Mouse (Mus musculus) hindbrain, postnatal 0 days (tissue): ENCODE measurements at regions not wholly inside any gene's neighbourhood (a gene's known extent, or its start where the extent isn't known, plus 50 kb on each side); places are given as distances from the start of the nearest gene placed in this dataset.

Experiments used
- ATAC-seq: fragments of 200-750 bp; cut with Nextera tagmentation; 2 replicates; pipeline ENCODE4 v1.8.0; 2017; ENCODE audit warnings: mild to moderate bottlenecking, moderate TSS enrichment, moderate library complexity
- DNase-seq: peaks from one replicate; pipeline ENCODE4 v3.0.0-alpha.2; 2015; ENCODE audit warnings: low spot score
- H3K27ac ChIP-seq: fragments of 300-500 bp; sonication (generic); 2 replicates; pipeline ENCODE4 v1.5.1; 2014; ENCODE audit warnings: mild to moderate bottlenecking
- H3K27me3 ChIP-seq: fragments of 300-500 bp; sonication (generic); 2 replicates; pipeline ENCODE4 v1.6.1; 2014; ENCODE audit warnings: low read length, mixed read lengths; ENCODE audit not compliant: insufficient read depth
- H3K36me3 ChIP-seq: fragments of 300-500 bp; sonication (generic); 2 replicates; pipeline ENCODE4 v1.6.1; 2014; ENCODE audit warnings: low read length, mixed read lengths; ENCODE audit not compliant: insufficient read depth
- H3K4me1 ChIP-seq: fragments of 300-500 bp; sonication (generic); 2 replicates; pipeline ENCODE4 v1.6.1; 2014; ENCODE audit warnings: antibody characterized with exemption, low read length, mixed read lengths; ENCODE audit not compliant: insufficient read depth
- H3K4me2 ChIP-seq: fragments of 300-500 bp; sonication (generic); 2 replicates; pipeline ENCODE4 v1.6.1; 2014; ENCODE audit warnings: low read depth, mild to moderate bottlenecking, low read length, moderate library complexity, mixed read lengths
- H3K4me3 ChIP-seq: fragments of 300-500 bp; sonication (generic); 2 replicates; pipeline ENCODE4 v1.5.1; 2014; ENCODE audit warnings: low read length
- H3K9ac ChIP-seq: fragments of 300-500 bp; sonication (generic); replicated peaks from 2 replicates; pipeline ENCODE4 v1.6.1; 2014; ENCODE audit warnings: mild to moderate bottlenecking, low read length, moderate library complexity, mixed read lengths
- H3K9me3 ChIP-seq: fragments of 300-500 bp; sonication (generic); 2 replicates; pipeline ENCODE4 v1.6.1; 2016; ENCODE audit warnings: low read length, mixed read lengths
- CTCF ChIP-seq: IDR thresholded peaks from 2 replicates; pipeline ENCODE4 v1.5.1; 2016; ENCODE audit warnings: antibody characterized with exemption, control low read depth, low read depth
- WGBS: fragments of 180-500 bp; shearing (Covaris S2); extraction: QIAGEN DNeasy Blood & Tissue Kit; methylation state at CpG from one replicate; pipeline ENCODE4 v1.1.7; 2014; 5-methylcytosine and 5-hydroxymethylcytosine counted together

DNA sequence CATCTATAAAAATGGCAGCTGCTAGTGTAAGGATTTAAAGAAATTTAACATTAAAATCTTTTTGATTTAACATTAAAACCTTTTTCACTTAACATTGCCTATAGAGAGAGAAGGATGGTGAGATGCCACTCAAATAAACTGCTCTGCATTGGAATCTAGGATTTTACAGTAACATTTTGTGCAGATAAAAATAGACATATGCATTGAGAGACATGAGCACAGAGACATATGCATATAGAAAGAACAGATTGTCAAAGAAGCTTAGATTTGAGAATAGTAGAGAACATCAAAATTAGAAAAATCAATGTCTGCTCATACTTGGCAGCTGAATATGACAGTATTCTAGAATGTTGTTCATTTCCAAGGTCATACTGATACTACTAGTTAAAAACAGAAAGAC is 220.2 kb downstream of the Arap2 start:
- no peak for TF ChIP-seq CTCF
- Histone ChIP-seq H3K4me2 (no peak overlapping the region), H3K9ac (no peak overlapping the region), H3K27me3 (no peaks in the 10 kb centered on the region), H3K4me3 (no peak overlapping the region), H3K9me3 (no peaks in the 10 kb centered on the region), H3K4me1 (no peaks in the 10 kb centered on the region), H3K27ac (no peak overlapping the region), H3K36me3 (no peaks in the 10 kb centered on the region)
- ATAC-seq (no peak), DNase-seq (no peak)

GRCm38 (mm10) chr5:62539304-62539703 is 226.7 kb downstream of the Arap2 start:
- 86% methylated on average over 2 of the region's 2 CpGs for WGBS
- Histone ChIP-seq H3K4me2 (no peak overlapping the region), H3K4me3 (no peak overlapping the region), H3K4me1 (no peaks in the 10 kb centered on the region), H3K9me3 (no peaks in the 10 kb centered on the region), H3K27me3 (no peaks in the 10 kb centered on the region), H3K9ac (no peak overlapping the region), H3K27ac (no peak overlapping the region), H3K36me3 (no peaks in the 10 kb centered on the region)
- DNase-seq (no peak), ATAC-seq (no peak)
- TF ChIP-seq CTCF: no peak

DNA sequence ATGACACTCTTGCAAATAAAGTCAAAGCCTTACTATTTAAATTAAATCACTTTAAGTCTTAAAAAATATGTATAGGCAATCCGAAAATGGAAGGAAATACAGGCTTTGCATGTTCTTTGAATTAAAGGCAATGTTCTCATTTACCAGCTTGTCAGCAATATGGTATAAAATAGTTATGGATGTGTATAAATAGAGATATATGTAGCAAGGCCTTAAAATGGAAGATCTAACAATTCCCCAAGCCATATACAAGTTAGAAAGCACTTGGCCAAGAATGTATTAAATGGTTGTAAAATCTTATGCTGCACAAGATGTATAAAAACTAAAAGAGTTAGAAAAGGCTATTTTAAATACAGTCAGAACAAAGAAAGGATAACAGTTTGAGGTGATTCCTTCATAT is 254.1 kb downstream of the Arap2 start:
- 80% methylated on average over 1 of the region's 1 CpGs for WGBS
- H3K4me1 ChIP-seq: no peaks in the 10 kb centered on the region
- no peak overlapping the region for H3K4me3 ChIP-seq
- no peak for DNase-seq
- H3K27me3 ChIP-seq: no peaks in the 10 kb centered on the region
- TF ChIP-seq CTCF: no peak
- H3K9me3 ChIP-seq: no peaks in the 10 kb centered on the region
- H3K4me2 ChIP-seq: no peak overlapping the region
- H3K36me3 ChIP-seq: no peaks in the 10 kb centered on the region
- no peak overlapping the region for H3K27ac ChIP-seq
- ATAC-seq: no peak
- H3K9ac ChIP-seq: no peak overlapping the region

GRCm38 (mm10) chr5:62483521-62483920 is 282.4 kb downstream of the Arap2 start:
- Histone ChIP-seq H3K4me1 (no peaks in the 10 kb centered on the region), H3K36me3 (no peaks in the 10 kb centered on the region), H3K4me3 (no peak overlapping the region), H3K9me3 (no peaks in the 10 kb centered on the region), H3K4me2 (no peak overlapping the region), H3K9ac (no peak overlapping the region), H3K27me3 (no peaks in the 10 kb centered on the region), H3K27ac (no peak overlapping the region)
- TF ChIP-seq CTCF: no peak
- whole genome bisulfite sequencing: 44% methylated on average over 5 of the region's 5 CpGs
- DNase-seq (no peak), ATAC-seq (no peak)

DNA sequence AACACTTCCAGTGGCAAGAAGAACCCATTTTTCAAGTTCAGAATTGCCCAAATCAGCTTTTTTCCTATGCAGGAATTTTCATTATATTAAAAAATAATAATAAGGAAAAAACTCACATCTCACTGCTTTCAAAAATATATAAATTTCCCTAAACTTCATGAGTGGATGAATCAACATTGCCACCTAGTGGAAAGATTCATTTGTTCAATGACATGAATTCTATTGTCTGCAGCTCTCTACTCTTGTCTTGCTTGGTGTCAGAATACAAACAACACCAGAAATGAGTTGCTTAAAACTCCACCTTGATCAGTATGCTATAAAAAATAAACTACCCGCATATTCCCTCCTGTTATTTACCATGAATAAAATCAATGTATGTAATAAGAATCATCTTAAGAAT is 285.0 kb downstream of the Arap2 start:
- no peak for ATAC-seq
- WGBS: 25% methylated on average over 1 of the region's 1 CpGs

GRCm38 (mm10) chr5:62473412-62473811 is 292.5 kb downstream of the Arap2 start:
- ATAC-seq (no peak), DNase-seq (no peak)
- TF ChIP-seq CTCF: no peak
- Histone ChIP-seq H3K27ac (no peak overlapping the region), H3K4me3 (no peak overlapping the region), H3K4me1 (no peaks in the 10 kb centered on the region), H3K27me3 (no peaks in the 10 kb centered on the region), H3K36me3 (no peaks in the 10 kb centered on the region), H3K4me2 (no peak overlapping the region), H3K9ac (no peak overlapping the region), H3K9me3 (no peaks in the 10 kb centered on the region)
- 89% methylated on average over 3 of the region's 3 CpGs for WGBS

More for the DNA sequence above, 285.0 kb downstream of the Arap2 start:
- H3K9ac ChIP-seq: no peak overlapping the region
- peak; percentile 76 for TF ChIP-seq CTCF
- no peak overlapping the region for H3K4me2 ChIP-seq
- no peaks in the 10 kb centered on the region for H3K36me3 ChIP-seq
- H3K4me3 ChIP-seq: no peak overlapping the region
- DNase-seq: peak; percentile 87
- no peaks in the 10 kb centered on the region for H3K27me3 ChIP-seq
- no peaks in the 10 kb centered on the region for H3K4me1 ChIP-seq
- no peak overlapping the region for H3K27ac ChIP-seq
- no peaks in the 10 kb centered on the region for H3K9me3 ChIP-seq

- Histone ChIP-seq H3K4me3 (no peak overlapping the region), H3K36me3 (no peaks in the 10 kb centered on the region), H3K4me1 (no peaks in the 10 kb centered on the region), H3K9me3 (no peaks in the 10 kb centered on the region), H3K4me2 (no peak overlapping the region), H3K27ac (no peak overlapping the region), H3K27me3 (no peaks in the 10 kb centered on the region), H3K9ac (no peak overlapping the region)
- no peak for DNase-seq
- peak; percentile 47 for TF ChIP-seq CTCF
- 84% methylated on average over 1 of the region's 1 CpGs for WGBS
- ATAC-seq: no peak
These were observed 299.2 kb downstream of the Arap2 start for GRCm38 (mm10) chr5:62466802-62467201.
